Comparison of ENCODE assay signal across 9 mouse cellular contexts in genomic region chr12:26413961-26414411, GRCm38 (mm10). TPM values are rescaled to one million over a fixed set of nuclear protein-coding genes. Genes with fewer than 3 reads are reported as not detected.
A peak's percentile ranks its signal among the peaks of the same experiment; 100 is the strongest.
DNase-seq lines count a peak whose midpoint lies in the region; ATAC-seq and TF ChIP-seq lines count a peak whose summit lies in the region.
"Had no signal": no experiment of that assay in that cellular context is flagged by ENCODE, and none has a peak within 500 bp of the region (broad histone marks: within the 10 kb centered on the region; RNA-seq: fewer than 3 reads in every experiment).

No protein-coding gene starts in this region.

- ATAC-seq in forebrain, postnatal 0 days: no peak
- 0 out of 2 replicates have a peak, but pooled peaks have one; percentile 18 for ATAC-seq in midbrain, embryonic 15.5 days (replicated peaks)

- H3K36me3 ChIP-seq in spleen, adult 2 months (ENCODE audit: control insufficient read depth, insufficient read depth, low read length): no peaks in the 10 kb centered on the region
- H3K36me3 ChIP-seq in forebrain, postnatal 0 days (ENCODE audit: insufficient read depth): no peaks in the 10 kb centered on the region
- H3K36me3 ChIP-seq in midbrain, embryonic 15.5 days (replicated peaks): no peaks in the 10 kb centered on the region

- no peaks in the 10 kb centered on the region for H3K9me3 ChIP-seq in forebrain, postnatal 0 days (ENCODE audit: low read length)
- H3K9me3 ChIP-seq in midbrain, embryonic 15.5 days: no peaks in the 10 kb centered on the region

- H3K4me3 ChIP-seq in spleen, adult 2 months (ENCODE audit: extremely low read depth, insufficient read depth, insufficient read length): peak overlapping the region; percentile 88
- H3K4me3 ChIP-seq in forebrain, postnatal 0 days (ENCODE audit: low read depth, low read length): peak overlapping the region; percentile 87
- H3K4me3 ChIP-seq in midbrain, embryonic 15.5 days: peak overlapping the region; percentile 93
- H3K4me3 ChIP-seq: myocyte had no signal

- DNase-seq in spleen, adult 2 months (ENCODE audit: low read depth in 1 of 2, low spot score in 2 of 2): no peak
- DNase-seq in spleen, postnatal 4 days (ENCODE audit: low spot score in 2 of 2): no peak
- no peak for DNase-seq in forebrain, postnatal 0 days
- peak; percentile 35 for DNase-seq in kidney, postnatal 10 days
- no peak for DNase-seq in right cerebral cortex, postnatal 10 days (ENCODE audit: low spot score in 2 of 2)
- no peak for DNase-seq in urinary bladder, postnatal 4 days (ENCODE audit: low spot score in 2 of 2)
- DNase-seq in layer of hippocampus, adult 8-10 months (ENCODE audit: low spot score in 2 of 2): no peak

- 36% methylated on average over 8 of the region's 8 CpGs for WGBS in spleen, adult 2 months
- WGBS in forebrain, postnatal 0 days: 6% methylated on average over 8 of the region's 8 CpGs
- WGBS in midbrain, embryonic 15.5 days: 8% methylated on average over 8 of the region's 8 CpGs

- TF ChIP-seq CTCF in spleen, adult 2 months (IDR thresholded peaks at IDR 0.05; ENCODE audit: extremely low read depth, insufficient read depth, insufficient read length, insufficient replicate concordance): no peak
- TF ChIP-seq CTCF in forebrain, postnatal 0 days (IDR thresholded peaks at IDR 0.05; ENCODE audit: low read depth): no peak

- peak overlapping the region; percentile 57 for H3K4me2 ChIP-seq in forebrain, postnatal 0 days (ENCODE audit: low read depth)
- peak overlapping the region; percentile 62 for H3K4me2 ChIP-seq in midbrain, embryonic 15.5 days

- H3K4me1 ChIP-seq in spleen, adult 2 months (ENCODE audit: control insufficient read depth, insufficient read depth, insufficient read length): peaks cover 25% of the 10 kb centered on the region
- peaks cover 22% of the 10 kb centered on the region for H3K4me1 ChIP-seq in forebrain, postnatal 0 days (ENCODE audit: insufficient read depth)
- peaks cover 39% of the 10 kb centered on the region for H3K4me1 ChIP-seq in midbrain, embryonic 15.5 days

- peak overlapping the region; percentile 98 for H3K9ac ChIP-seq in forebrain, postnatal 0 days
- peak overlapping the region; percentile 97; the same call in 1 of the 2 replicates for H3K9ac ChIP-seq in midbrain, embryonic 15.5 days

- H3K27me3 ChIP-seq in spleen, adult 2 months (ENCODE audit: control insufficient read depth, insufficient read depth, low read length): no peaks in the 10 kb centered on the region
- no peaks in the 10 kb centered on the region for H3K27me3 ChIP-seq in forebrain, postnatal 0 days (ENCODE audit: insufficient read depth, low read length)
- H3K27me3 ChIP-seq in midbrain, embryonic 15.5 days (replicated peaks): no peaks in the 10 kb centered on the region

- TF ChIP-seq POLR2A in spleen, adult 2 months (IDR thresholded peaks at IDR 0.05; ENCODE audit: low read depth, low read length): no peak

- no peak overlapping the region for H3K27ac ChIP-seq in spleen, adult 2 months (ENCODE audit: insufficient read depth, low read length)
- no peak overlapping the region for H3K27ac ChIP-seq in forebrain, postnatal 0 days (ENCODE audit: low read depth, low read length)
- no peak overlapping the region for H3K27ac ChIP-seq in midbrain, embryonic 15.5 days

RNA-seq across cellular contexts. Expression of gene Rnf144a, which starts 1.1 kb away (rescaled TPM):
- 15.8 and 17.7 TPM in 2 replicates for polyA plus RNA-seq in spleen, adult 2 months (2012; rRNA removed)
- total RNA-seq in forebrain, postnatal 0 days (2014; rRNA removed): 27.4 and 39.1 TPM in 2 replicates
- 16.4 and 23.1 TPM in 2 replicates for polyA plus RNA-seq in forebrain, postnatal 0 days (2015; fragmentation: Nextera tagmentation; extraction: Ambion mirVana)
- polyA plus RNA-seq in midbrain, embryonic 15.5 days (2015; fragmentation: Nextera tagmentation; extraction: Ambion mirVana): 29.9 and 30.8 TPM in 2 replicates
- total RNA-seq in layer of hippocampus, adult 8-10 months (2022): 10 to 100 TPM; 20.4 to 28.1 (median 25.5) TPM
- polyA plus RNA-seq: myocyte had no signal

RNA-seq across cellular contexts. Expression of gene Rsad2, which starts 42.3 kb away (rescaled TPM):
- polyA plus RNA-seq in spleen, adult 2 months (2012; rRNA removed): 17.2 and 19.8 TPM in 2 replicates
- total RNA-seq in forebrain, postnatal 0 days (2014; rRNA removed): 1.1 TPM in 2 replicates
- 0.91 and 1.7 TPM in 2 replicates for polyA plus RNA-seq in forebrain, postnatal 0 days (2015; fragmentation: Nextera tagmentation; extraction: Ambion mirVana)
- polyA plus RNA-seq in midbrain, embryonic 15.5 days (2015; fragmentation: Nextera tagmentation; extraction: Ambion mirVana): 0.39 and 0.75 TPM in 2 replicates
- 1 to 10 TPM in 2 of 4 experiments, under 1 TPM in 2; 0.35 to 3.1 (median 0.83) TPM for total RNA-seq in layer of hippocampus, adult 8-10 months (2022)

RNA-seq across cellular contexts. Expression of gene Cmpk2, which starts 55.0 kb away (rescaled TPM):
- 8.3 and 11.5 TPM in 2 replicates for polyA plus RNA-seq in spleen, adult 2 months (2012; rRNA removed)
- total RNA-seq in forebrain, postnatal 0 days (2014; rRNA removed): 23.1 and 25.1 TPM in 2 replicates
- polyA plus RNA-seq in forebrain, postnatal 0 days (2015; fragmentation: Nextera tagmentation; extraction: Ambion mirVana): 18.2 and 21.0 TPM in 2 replicates
- polyA plus RNA-seq in midbrain, embryonic 15.5 days (2015; fragmentation: Nextera tagmentation; extraction: Ambion mirVana): 15.6 TPM in 2 replicates
- 10 to 100 TPM; 16.0 to 19.1 (median 16.3) TPM for total RNA-seq in layer of hippocampus, adult 8-10 months (2022)
- polyA plus RNA-seq: myocyte had no signal
